Mouse (Mus musculus) left cerebral cortex, postnatal 14 days (tissue): ENCODE measurements around the gene Sprr2a1. TPM values are rescaled to one million over a fixed set of nuclear protein-coding genes. Genes with fewer than 3 reads are reported as not detected.
"Not testable (repeated sequence)": the region's sequence is repeated elsewhere in the genome, so short reads cannot be mapped to it uniquely, and the experiment has no call there.

Experiments used
- DNase-seq, 2 experiments: peaks; one replicate each; pipeline ENCODE4 v3.0.0; 2021 to 2022; ENCODE audit warnings: low spot score in 2 of 2, mixed read lengths in 1 of 2
- intact Hi-C: fragments of 180-260 bp; cut with DNase I; formaldehyde crosslinking; loops from one replicate; pipeline ENCODE4 v1.15.1; 2025
- total RNA-seq, 2 experiments: library from RNA; stranded (reverse); gene quantifications; 2 replicates each; pipeline ENCODE4 v1.2.3; 2021

The Sprr2a1 gene
- total RNA-seq, 2 experiments from 2014 or later: not detected

DNA sequence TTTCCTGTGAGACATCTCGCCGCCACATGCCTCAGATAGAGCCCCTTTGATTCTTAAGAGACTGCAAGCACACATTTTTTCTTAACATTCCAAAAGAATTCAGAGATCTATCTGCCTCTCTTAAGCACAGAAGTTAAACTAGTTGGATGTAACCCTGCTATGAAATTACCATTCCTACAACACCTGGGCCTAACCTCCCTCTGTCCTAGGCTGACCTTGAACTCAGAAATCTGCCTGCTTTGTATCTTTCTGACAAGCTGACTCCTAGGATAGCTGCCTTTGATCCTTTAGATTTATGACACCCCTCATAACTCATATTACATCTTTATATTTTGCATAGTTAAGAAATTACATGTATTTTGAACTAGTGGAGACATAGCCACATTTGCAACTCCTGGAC lies 47.9 kb downstream of the Sprr2a1 start:
- DNase-seq, intact Hi-C loops: not testable (repeated sequence)

Other genes starting within 250 kb of the Sprr2a1 start
- not detected for gene Pglyrp3, start 201.2 kb upstream of the Sprr2a1 start, total RNA-seq
- gene Lor, start 132.7 kb upstream of the Sprr2a1 start, total RNA-seq: 1 to 10 TPM; 3.1 to 3.7 TPM
- gene Prr9, start 91.9 kb upstream of the Sprr2a1 start, total RNA-seq: not detected
- gene Lelp1, start 73.1 kb upstream of the Sprr2a1 start, total RNA-seq: not detected
- not detected for gene Sprr2a2, start 121 bp downstream of the Sprr2a1 start, total RNA-seq
- gene Sprr2a3, start 69.6 kb downstream of the Sprr2a1 start, total RNA-seq: not detected
- not detected for gene Sprr2b, start 100.8 kb downstream of the Sprr2a1 start, total RNA-seq
- gene Sprr2d, start 123.3 kb downstream of the Sprr2a1 start, total RNA-seq: not detected
- not detected for gene Sprr2e, start 136.3 kb downstream of the Sprr2a1 start, total RNA-seq
- not detected for gene Sprr2f, start 149.4 kb downstream of the Sprr2a1 start, total RNA-seq
- gene Sprr2h, start 169.9 kb downstream of the Sprr2a1 start, total RNA-seq: not detected
- gene Sprr2i, start 192.2 kb downstream of the Sprr2a1 start, total RNA-seq: not detected
- not detected for gene Sprr2j-ps, start 202.3 kb downstream of the Sprr2a1 start, total RNA-seq
- gene Gm9774, start 213.6 kb downstream of the Sprr2a1 start, total RNA-seq: 1 to 10 TPM; 1.4 to 3.5 TPM
- not detected for gene Sprr2k, start 216.8 kb downstream of the Sprr2a1 start, total RNA-seq
- not detected for gene Sprr1b, start 223.0 kb downstream of the Sprr2a1 start, total RNA-seq
- not detected for gene Sprr3, start 242.9 kb downstream of the Sprr2a1 start, total RNA-seq